Comparison of ENCODE assay signal across 17 mouse cellular contexts in genomic region chr7:16501571-16501970, GRCm38 (mm10). TPM values are rescaled to one million over a fixed set of nuclear protein-coding genes. Genes with fewer than 3 reads are reported as not detected.
"Had no signal": no experiment of that assay in that cellular context is flagged by ENCODE, and none has a peak within 500 bp of the region (broad histone marks: within the 10 kb centered on the region; RNA-seq: fewer than 3 reads in every experiment).

No protein-coding gene starts in this region.

- DNase-seq: gastrocnemius, adult 2 months; gastrocnemius, postnatal 10 days; gastrocnemius, postnatal 25 days; heart, adult 18-20 months; heart, postnatal 10 days; heart, postnatal 4 days; kidney, adult 18-20 months; kidney, adult 8-10 months; kidney, postnatal 10 days; kidney, postnatal 36 days; layer of hippocampus, adult 9-11 months; layer of hippocampus, postnatal 36 days; left cerebral cortex, postnatal 4 days had no signal

RNA-seq across cellular contexts. Expression of gene Npas1, which starts 24.0 kb away (rescaled TPM):
- total RNA-seq: gastrocnemius, adult 2 months; gastrocnemius, postnatal 10 days; gastrocnemius, postnatal 25 days; gastrocnemius, postnatal 4 days; granulocyte monocyte progenitor cell, adult 5-6 weeks; heart, adult 18-20 months; heart, adult 8-10 months; heart, postnatal 10 days; heart, postnatal 25 days; heart, postnatal 4 days had no signal
